Mouse (Mus musculus) adrenal gland, adult 10 weeks (tissue): ENCODE measurements around the gene Gm29609. TPM values are rescaled to one million over a fixed set of nuclear protein-coding genes. Genes with fewer than 3 reads are reported as not detected.

Experiments used
- polyA plus RNA-seq: library from polyadenylated mRNA; stranded (reverse); fragments of 350-450 nt; fragmentation: Illumina TruSeq; extraction: RNeasy Lipid Tissue Mini Kit (QIAGEN cat#74804); gene quantifications from one replicate; pipeline ENCODE4 v1.2.3, GENCODE M21; 2014; ENCODE audit warnings: low read depth, low replicate concordance

The Gm29609 gene
- polyA plus RNA-seq = 0.35 TPM

GRCm38 (mm10) chr5:31179766-31180630 lies at the start of gene Gm29609, which contains the start of gene Gtf3c2:
Gene Gm29609, minus strand, starts transcription at chr5:31179911.
Gene Gtf3c2, minus strand, starts transcription at chr5:31180144.

DNA sequence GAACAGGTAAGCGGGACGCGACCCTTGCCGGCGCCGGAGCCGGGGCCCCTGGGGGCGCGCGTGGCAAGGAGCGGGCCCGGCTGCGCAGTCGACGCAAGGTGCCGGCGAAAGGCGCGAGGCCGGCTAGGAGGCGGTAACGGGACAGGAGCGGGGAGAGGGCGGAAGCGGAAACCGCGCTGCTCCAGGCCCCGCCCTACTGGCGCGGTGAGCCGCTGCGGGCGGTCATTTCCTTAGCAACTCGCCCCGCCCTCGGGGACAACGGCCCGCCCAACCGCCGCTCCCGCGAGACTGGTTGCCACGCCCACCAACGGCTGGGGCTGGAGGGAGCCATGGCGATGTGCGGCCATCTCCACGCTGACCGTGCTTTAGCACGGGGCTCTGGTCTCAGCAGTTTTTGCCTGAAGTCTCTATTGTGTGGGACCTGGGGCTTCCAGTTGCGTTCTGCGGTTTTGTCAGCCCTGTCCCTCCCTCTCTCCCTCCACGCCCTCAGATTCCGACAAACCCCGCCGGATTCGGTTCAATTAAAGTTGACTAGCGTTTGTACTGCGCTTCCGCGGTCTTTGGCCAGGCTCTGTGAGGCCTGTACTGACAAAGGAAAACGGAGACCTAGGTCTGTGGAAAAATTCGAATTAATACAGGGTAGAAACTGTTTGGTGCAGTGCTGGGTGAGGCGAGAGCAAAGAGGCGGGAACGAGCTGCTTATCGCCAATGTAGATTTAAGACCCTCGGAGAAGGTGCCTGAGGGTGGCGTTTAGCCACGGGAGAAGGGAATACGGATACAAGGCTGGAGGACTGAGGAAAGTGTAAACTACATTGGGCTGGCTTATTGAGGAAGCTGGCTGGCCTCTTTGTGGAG lies 41.0 kb upstream of the Gm29609 start, which contains the start of gene Ppm1g:
Gene Ppm1g (minus strand): TSS at position 240 of the 856 bp plus-strand sequence.

GRCm38 (mm10) chr5:31201742-31202590 lies 22.3 kb upstream of the Gm29609 start, which contains the start of gene Zfp513:
Gene Zfp513, minus strand, starts transcription at chr5:31202303.

DNA sequence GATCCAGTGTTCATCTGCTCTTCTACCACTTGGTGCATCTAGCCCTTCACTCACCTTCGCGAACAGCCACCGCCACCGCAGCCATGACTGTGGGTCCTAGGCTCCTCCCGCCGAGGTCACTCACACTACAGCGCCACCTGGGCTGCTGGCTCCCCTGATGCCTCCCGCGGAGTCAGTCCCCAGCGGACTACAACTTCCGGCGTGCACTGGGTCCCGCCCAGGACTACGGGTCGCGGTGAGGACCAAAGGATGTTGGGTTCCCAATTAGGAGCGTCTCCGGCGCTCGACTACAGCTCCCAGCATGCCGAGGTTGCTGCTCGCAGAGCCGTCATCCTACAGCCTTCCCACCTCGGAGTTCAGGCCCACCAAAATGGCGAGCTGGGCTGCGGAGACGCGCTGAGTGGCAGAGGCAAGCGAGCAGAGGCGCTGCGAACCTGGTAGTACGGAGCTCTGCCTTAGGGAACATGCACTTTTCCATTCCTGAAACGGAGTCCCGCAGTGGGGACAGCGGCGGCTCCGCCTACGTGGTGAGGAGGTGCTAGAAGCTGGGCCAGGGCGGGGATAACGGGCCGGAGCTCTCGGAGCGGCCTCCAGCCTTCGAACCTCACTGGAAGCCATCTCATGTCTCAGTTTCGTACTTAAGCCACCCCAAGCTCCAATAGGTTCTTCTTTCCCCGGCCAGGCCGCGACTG lies 13.4 kb upstream of the Gm29609 start, which contains the start of the genes Snx17 and Eif2b4:
Gene Snx17 (plus strand): TSS at position 289 of the 692 bp plus-strand sequence.
Gene Eif2b4 (minus strand): TSS at position 492 of the 692 bp plus-strand sequence.

GRCm38 (mm10) chr5:31154152-31154553 lies 25.6 kb downstream of the Gm29609 start, which contains the start of gene Mpv17:
Gene Mpv17, minus strand, starts transcription at chr5:31154251.

GRCm38 (mm10) chr5:31138241-31138967 lies 41.3 kb downstream of the Gm29609 start, which contains the start of gene Ucn:
Gene Ucn, minus strand, starts transcription at chr5:31138829.

DNA sequence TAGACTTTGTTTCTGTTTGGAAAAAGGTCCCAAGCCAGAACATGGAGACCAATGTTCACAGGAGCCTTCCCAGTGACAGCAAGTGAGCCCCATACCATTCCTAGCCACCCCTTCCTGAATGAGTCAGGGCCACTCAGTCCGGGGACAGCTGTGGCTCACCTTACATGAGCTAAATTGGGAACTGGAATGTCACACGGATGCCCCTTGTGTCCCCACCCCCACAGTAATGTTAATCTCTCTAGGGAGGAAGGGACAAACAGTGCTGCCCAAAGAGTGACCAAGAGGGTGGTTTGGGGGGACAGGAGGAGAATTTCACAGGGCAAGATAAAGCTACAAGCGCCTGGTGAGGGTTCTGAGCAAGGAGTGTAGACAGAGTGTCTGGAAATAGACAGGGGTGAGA lies 63.4 kb downstream of the Gm29609 start, which contains the start of gene Trim54:
Gene Trim54 (plus strand): TSS at position 359 of the 400 bp plus-strand sequence.

DNA sequence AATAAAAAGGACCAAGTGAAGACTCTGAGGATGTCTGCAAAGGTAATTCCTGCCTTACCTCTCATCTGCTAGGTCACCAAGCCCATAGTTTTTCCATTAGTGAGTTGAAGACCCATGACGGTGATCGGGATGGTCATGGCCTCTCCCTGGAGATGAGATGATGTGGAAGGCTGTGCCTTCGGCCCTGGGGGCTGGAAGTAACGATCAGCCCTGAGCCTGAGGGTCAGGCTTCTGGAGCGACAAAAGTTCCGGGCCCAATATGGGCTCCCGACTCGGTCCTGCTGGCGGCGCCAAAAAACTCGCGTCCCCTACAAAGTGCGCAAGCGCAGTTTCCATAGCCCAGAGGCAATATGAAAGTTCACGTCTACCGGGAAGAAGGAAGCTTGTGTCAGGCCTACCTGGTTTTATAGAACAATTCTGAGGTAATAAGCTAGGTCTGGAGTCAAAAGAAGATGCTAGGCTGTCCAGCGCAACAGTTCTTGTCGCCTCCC lies 71.7 kb downstream of the Gm29609 start, which contains the start of gene Slc30a3:
Gene Slc30a3 (minus strand): TSS at position 238 of the 491 bp plus-strand sequence.

GRCm38 (mm10) chr5:31105814-31106335 lies 73.8 kb downstream of the Gm29609 start, which contains the start of gene Dnajc5g:
Gene Dnajc5g, plus strand, starts transcription at chr5:31106285.

Other genes with a start within 250 kb of the Gm29609 start
- not detected for gene Cgref1, start 234.3 kb downstream of the Gm29609 start, polyA plus RNA-seq
- 19.2 TPM for gene Preb, start 219.6 kb downstream of the Gm29609 start, polyA plus RNA-seq
- 0.82 TPM for gene Tcf23, start 211.2 kb downstream of the Gm29609 start, polyA plus RNA-seq
- 125 TPM for gene Atraid, start 131.6 kb downstream of the Gm29609 start, polyA plus RNA-seq
- 4.0 TPM for gene Slc5a6, start 131.0 kb downstream of the Gm29609 start, polyA plus RNA-seq
- gene Cad, start 125.1 kb downstream of the Gm29609 start, polyA plus RNA-seq = 0.76 TPM
- not detected for gene Dnajc5g, start 73.6 kb downstream of the Gm29609 start, polyA plus RNA-seq
- not detected for gene Slc30a3, start 71.7 kb downstream of the Gm29609 start, polyA plus RNA-seq
- gene Trim54, start 63.2 kb downstream of the Gm29609 start, polyA plus RNA-seq = not detected
- gene Ucn, start 41.1 kb downstream of the Gm29609 start, polyA plus RNA-seq = not detected
- gene Mpv17, start 25.7 kb downstream of the Gm29609 start, polyA plus RNA-seq = 88.7 TPM
- gene Gtf3c2, start 233 bp upstream of the Gm29609 start, polyA plus RNA-seq = 47.4 TPM
- gene Snx17, start 13.3 kb upstream of the Gm29609 start, polyA plus RNA-seq = 72.7 TPM
- gene Eif2b4, start 13.5 kb upstream of the Gm29609 start, polyA plus RNA-seq = 2.9 TPM
- 1.3 TPM for gene Zfp513, start 22.4 kb upstream of the Gm29609 start, polyA plus RNA-seq
- 30.8 TPM for gene Ppm1g, start 40.8 kb upstream of the Gm29609 start, polyA plus RNA-seq
- gene Nrbp1, start 61.0 kb upstream of the Gm29609 start, polyA plus RNA-seq = 91.5 TPM
- gene Gm9970, start 61.3 kb upstream of the Gm29609 start, polyA plus RNA-seq = not detected
- not detected for gene Krtcap3, start 71.8 kb upstream of the Gm29609 start, polyA plus RNA-seq
- 14.0 TPM for gene Ift172, start 111.2 kb upstream of the Gm29609 start, polyA plus RNA-seq
- gene Fndc4, start 116.2 kb upstream of the Gm29609 start, polyA plus RNA-seq = 3.6 TPM
- not detected for gene Gckr, start 117.5 kb upstream of the Gm29609 start, polyA plus RNA-seq